Mouse (Mus musculus): ENCODE results near the gene Cyth3. TPM values are rescaled to one million over a fixed set of nuclear protein-coding genes. Genes with fewer than 3 reads are reported as not detected.

The Cyth3 gene
- polyA plus RNA-seq, 1 experiment = 12.3 TPM

- Histone ChIP-seq H3K36me3 (ENCODE audit: control insufficient read depth, insufficient read depth, low read length) (no peaks in the 10 kb centered on the region), H3K27me3 (ENCODE audit: control insufficient read depth, insufficient read depth, low read length) (no peaks in the 10 kb centered on the region), H3K4me1 (ENCODE audit: control insufficient read depth, insufficient read depth, insufficient read length) (no peaks in the 10 kb centered on the region), H3K27ac (ENCODE audit: insufficient read depth, low read length) (no peak overlapping the region), H3K4me3 (ENCODE audit: extremely low read depth, insufficient read depth, insufficient read length) (no peak overlapping the region)
- no peak for TF ChIP-seq CTCF (IDR thresholded peaks at IDR 0.05; ENCODE audit: extremely low read depth, insufficient read depth, insufficient read length, insufficient replicate concordance)
- TF ChIP-seq POLR2A (IDR thresholded peaks at IDR 0.05; ENCODE audit: low read depth, low read length) = no peak
- 74% methylated on average over 2 of the region's 2 CpGs for WGBS
- no peak for DNase-seq (ENCODE audit: low read depth in 1 of 2, low spot score in 2 of 2)
Measured at GRCm38 (mm10) chr5:143749630-143750208, 127.5 kb downstream of the Cyth3 start.

GRCm38 (mm10) chr5:143755529-143756141, 133.4 kb downstream of the Cyth3 start:
- WGBS = 96% methylated on average over 9 of the region's 9 CpGs
- TF ChIP-seq POLR2A (IDR thresholded peaks at IDR 0.05; ENCODE audit: low read depth, low read length) (no peak), CTCF (IDR thresholded peaks at IDR 0.05; ENCODE audit: extremely low read depth, insufficient read depth, insufficient read length, insufficient replicate concordance) (no peak)
- Histone ChIP-seq H3K27ac (ENCODE audit: insufficient read depth, low read length) (no peak overlapping the region), H3K4me3 (ENCODE audit: extremely low read depth, insufficient read depth, insufficient read length) (no peak overlapping the region), H3K27me3 (ENCODE audit: control insufficient read depth, insufficient read depth, low read length) (no peaks in the 10 kb centered on the region), H3K36me3 (ENCODE audit: control insufficient read depth, insufficient read depth, low read length) (no peaks in the 10 kb centered on the region), H3K4me1 (ENCODE audit: control insufficient read depth, insufficient read depth, insufficient read length) (peaks cover 2% of the 10 kb centered on the region; the same call in 1 of the 2 replicates)
- DNase-seq (ENCODE audit: low read depth in 1 of 2, low spot score in 2 of 2) = no peak

GRCm38 (mm10) chr5:143757755-143758443, 135.7 kb downstream of the Cyth3 start:
- Histone ChIP-seq H3K36me3 (ENCODE audit: control insufficient read depth, insufficient read depth, low read length) (no peaks in the 10 kb centered on the region), H3K4me3 (ENCODE audit: extremely low read depth, insufficient read depth, insufficient read length) (peak overlapping the region; percentile 64), H3K27me3 (ENCODE audit: control insufficient read depth, insufficient read depth, low read length) (no peaks in the 10 kb centered on the region), H3K4me1 (ENCODE audit: control insufficient read depth, insufficient read depth, insufficient read length) (peaks cover 2% of the 10 kb centered on the region; the same call in 1 of the 2 replicates), H3K27ac (ENCODE audit: insufficient read depth, low read length) (peak overlapping the region; percentile 19; the same call in 1 of the 2 replicates)
- DNase-seq (ENCODE audit: low read depth in 1 of 2, low spot score in 2 of 2) = peak; percentile 28 to 82
- WGBS = 23% methylated on average over 28 of the region's 28 CpGs
- TF ChIP-seq CTCF (IDR thresholded peaks at IDR 0.05; ENCODE audit: extremely low read depth, insufficient read depth, insufficient read length, insufficient replicate concordance) (no peak), POLR2A (IDR thresholded peaks at IDR 0.05; ENCODE audit: low read depth, low read length) (no peak)

- TF ChIP-seq POLR2A (IDR thresholded peaks at IDR 0.05; ENCODE audit: low read depth, low read length) (no peak), CTCF (IDR thresholded peaks at IDR 0.05; ENCODE audit: extremely low read depth, insufficient read depth, insufficient read length, insufficient replicate concordance) (no peak)
- Histone ChIP-seq H3K4me3 (ENCODE audit: extremely low read depth, insufficient read depth, insufficient read length) (no peak overlapping the region), H3K27ac (ENCODE audit: insufficient read depth, low read length) (no peak overlapping the region), H3K27me3 (ENCODE audit: control insufficient read depth, insufficient read depth, low read length) (no peaks in the 10 kb centered on the region), H3K4me1 (ENCODE audit: control insufficient read depth, insufficient read depth, insufficient read length) (peaks cover 2% of the 10 kb centered on the region; the same call in 1 of the 2 replicates), H3K36me3 (ENCODE audit: control insufficient read depth, insufficient read depth, low read length) (no peaks in the 10 kb centered on the region)
- 88% methylated on average over 8 of the region's 8 CpGs for WGBS
- DNase-seq (ENCODE audit: low read depth in 1 of 2, low spot score in 2 of 2) = no peak
Measured at GRCm38 (mm10) chr5:143759554-143759953, 137.3 kb downstream of the Cyth3 start.

Other genes starting within 250 kb of the Cyth3 start
- gene Kdelr2, start 218.6 kb upstream of the Cyth3 start, polyA plus RNA-seq (2012; rRNA removed) = 45.1 and 63.8 TPM in 2 replicates
- gene Daglb, start 157.9 kb upstream of the Cyth3 start, polyA plus RNA-seq (2012; rRNA removed) = 14.9 and 17.6 TPM in 2 replicates
- 141 and 229 TPM in 2 replicates for gene Rac1, start 94.4 kb upstream of the Cyth3 start, polyA plus RNA-seq (2012; rRNA removed)
- gene Usp42, start 109.8 kb downstream of the Cyth3 start, polyA plus RNA-seq (2012; rRNA removed) = 7.2 and 8.0 TPM in 2 replicates
- 23.4 and 23.8 TPM in 2 replicates for gene Eif2ak1, start 195.3 kb downstream of the Cyth3 start, polyA plus RNA-seq (2012; rRNA removed)

Data from spleen, adult 2 months (tissue).